Mouse (Mus musculus) spleen, postnatal 14 days (tissue): Measurements from ENCODE around the gene Pck1.

Source experiments
- DNase-seq, 2 experiments: peaks; one replicate each; pipeline ENCODE4 v3.0.0; 2021 to 2022; ENCODE audit warnings: low spot score in 2 of 2

Pck1 gene

DNA sequence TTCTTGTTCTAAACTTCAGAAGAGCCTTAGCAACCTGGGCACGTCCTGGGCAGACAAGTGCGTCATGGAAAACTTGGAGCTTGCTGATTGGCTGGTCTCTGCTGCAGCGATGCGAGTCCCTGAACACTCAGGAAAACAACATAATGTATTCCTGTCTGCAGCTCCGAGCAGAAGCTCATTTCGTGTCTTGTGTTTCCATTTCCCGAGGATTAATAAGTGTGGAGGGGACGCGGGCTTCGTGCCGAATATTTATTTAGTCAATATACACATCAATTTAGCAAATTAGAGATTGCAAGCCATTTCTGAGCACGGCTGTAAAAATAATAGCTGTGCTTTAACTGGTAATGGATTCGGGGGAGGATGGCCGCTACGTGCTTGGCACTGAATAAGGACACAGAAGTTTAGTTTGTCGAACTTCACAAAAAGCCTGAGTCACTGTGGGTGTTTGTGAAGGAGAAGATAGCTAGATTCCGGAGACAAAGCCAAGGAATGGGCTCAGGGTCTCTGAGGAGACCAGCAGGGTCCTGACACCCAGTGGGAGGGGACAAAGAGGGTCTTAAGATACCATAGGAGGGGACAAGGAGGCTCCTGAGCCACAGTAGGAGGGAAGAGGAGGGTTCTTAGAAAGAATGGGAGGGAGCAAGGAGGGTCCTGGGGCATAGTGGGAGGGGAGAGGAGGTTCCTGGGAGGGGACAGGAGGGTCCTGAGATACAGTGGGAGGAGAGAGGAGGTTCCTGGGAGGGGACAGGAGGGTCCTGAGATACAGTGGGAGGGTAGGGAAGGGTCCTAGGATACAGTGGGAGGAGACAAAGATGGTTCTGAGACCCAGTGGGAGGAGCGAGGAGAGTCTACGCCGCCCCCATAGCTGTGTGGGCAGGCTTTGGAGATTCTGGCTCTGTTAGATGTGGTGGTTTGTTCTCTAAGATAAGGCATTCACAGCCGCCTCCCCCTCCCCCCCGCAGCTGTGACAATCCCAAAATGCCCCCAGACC, 21.0 kb downstream of the Pck1 start:
- DNase-seq: peak in 1 of 2 experiments; percentile 5

DNA sequence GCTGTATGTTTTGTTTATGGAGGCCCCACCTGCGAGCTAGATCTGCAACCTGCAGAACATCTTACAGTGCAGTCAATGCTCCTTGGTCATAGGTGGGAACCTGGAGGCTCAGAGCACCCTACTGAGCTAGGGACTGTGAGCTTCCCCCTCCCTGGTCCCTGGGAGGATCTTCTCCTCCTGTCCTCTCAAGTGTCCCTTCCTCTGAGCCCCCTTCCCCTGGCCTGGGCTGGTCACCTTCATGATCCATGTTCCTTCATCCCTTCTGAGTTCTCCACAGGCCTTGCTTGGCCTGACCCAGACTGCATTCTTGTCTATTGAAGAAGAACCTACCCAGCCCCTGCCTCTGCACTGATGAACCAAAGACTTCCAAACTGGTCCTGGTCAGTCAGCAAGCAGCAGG, 21.7 kb downstream of the Pck1 start:
- no peak for DNase-seq

DNA sequence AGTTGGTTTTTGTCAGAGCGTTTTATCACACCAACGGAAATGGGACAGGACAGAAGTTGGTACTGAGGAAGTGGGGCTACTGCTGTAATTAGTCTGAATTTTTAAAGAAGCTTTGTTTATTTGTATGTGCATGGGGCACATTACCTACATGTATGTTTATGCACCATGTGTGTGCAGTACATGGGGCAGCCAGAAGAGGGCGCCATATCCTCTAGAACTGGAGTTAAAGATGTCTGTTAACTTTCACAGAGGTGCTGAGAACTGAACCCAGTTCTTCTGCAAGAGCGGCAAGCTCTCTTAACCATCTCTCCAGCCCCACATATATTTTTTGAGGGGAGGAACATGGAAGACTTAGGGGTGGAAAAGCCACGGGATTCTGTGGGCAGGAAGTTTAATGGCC, 22.9 kb downstream of the Pck1 start:
- DNase-seq: no peak

DNA sequence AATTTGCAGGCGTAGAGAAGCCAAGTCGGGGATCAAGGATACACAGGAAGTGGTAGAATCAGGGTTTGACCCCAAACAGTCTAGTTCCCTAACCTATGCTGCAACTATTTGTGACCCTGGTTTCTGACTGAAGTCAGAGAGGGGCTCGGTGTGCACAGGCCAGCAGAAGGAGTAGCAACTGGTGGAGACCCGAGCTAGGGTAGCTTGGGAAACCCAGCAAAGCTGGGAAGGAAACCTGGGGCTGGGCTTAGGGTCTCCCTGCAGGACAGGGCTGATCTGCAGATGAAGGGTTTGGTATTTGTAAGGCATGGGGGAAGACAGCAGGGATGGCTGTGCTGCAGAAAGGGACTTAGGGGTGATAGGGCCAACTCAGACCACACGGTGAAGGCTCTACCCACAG, 24.6 kb downstream of the Pck1 start:
- no peak for DNase-seq

DNA sequence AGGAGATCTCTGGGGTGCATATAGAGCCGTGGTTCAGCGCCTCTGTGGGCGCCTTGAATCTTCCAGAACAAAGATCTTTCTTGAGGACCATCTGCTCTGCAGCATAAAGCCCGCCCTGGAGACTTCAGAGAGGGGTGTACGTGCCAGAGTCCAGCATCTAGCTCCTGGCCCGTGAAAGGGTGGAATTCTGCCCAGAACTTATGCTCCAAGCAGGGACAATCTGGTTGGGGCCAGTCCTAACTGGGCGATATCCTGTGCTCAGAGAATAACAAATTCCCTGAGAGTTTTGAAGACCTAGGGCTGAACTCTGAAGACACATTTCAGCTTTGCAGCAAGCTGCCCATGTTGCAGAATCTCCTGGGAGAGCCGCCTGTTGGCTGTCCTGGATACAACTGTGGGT, 25.1 kb downstream of the Pck1 start:
- DNase-seq: no peak

DNA sequence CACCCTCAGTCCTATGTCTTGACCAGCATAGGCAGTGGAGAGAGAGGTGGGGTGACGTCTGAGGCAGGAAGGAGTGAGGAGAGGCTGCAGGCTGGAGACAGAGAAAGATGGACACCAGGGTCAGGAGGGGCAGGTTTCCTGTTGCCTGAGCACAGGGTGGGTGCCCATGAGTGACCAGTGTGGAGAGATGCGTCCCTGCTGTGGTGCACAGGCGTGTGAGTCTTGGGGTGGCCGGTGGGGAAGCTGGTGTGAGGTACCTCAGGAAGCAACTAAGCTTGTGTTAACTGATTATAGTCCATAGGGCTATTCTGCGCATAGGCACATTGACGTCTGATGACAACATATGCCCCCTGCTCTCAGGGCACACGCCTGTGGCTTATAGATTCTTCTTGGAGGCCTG, 26.2 kb downstream of the Pck1 start:
- DNase-seq: no peak

DNA sequence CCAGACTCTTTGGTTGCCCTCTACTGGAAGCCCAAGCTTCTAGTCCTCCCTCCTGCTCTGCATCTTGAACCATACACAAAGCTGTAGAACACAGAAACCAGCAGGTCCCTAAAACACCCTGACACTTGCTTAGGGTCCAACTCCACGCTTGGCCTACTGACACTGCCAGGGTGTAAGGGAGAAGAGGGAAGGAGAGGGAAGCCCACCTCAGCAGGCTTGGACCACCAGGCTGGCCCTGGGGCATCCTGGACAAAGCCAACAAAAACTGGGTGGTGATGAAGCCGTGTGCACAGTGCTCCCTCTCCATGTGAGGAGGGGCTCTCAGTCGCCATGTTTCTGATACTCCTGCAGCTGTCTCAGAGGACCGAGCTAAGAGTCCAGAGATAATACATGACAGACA, 27.2 kb downstream of the Pck1 start:
- DNase-seq: no peak

DNA sequence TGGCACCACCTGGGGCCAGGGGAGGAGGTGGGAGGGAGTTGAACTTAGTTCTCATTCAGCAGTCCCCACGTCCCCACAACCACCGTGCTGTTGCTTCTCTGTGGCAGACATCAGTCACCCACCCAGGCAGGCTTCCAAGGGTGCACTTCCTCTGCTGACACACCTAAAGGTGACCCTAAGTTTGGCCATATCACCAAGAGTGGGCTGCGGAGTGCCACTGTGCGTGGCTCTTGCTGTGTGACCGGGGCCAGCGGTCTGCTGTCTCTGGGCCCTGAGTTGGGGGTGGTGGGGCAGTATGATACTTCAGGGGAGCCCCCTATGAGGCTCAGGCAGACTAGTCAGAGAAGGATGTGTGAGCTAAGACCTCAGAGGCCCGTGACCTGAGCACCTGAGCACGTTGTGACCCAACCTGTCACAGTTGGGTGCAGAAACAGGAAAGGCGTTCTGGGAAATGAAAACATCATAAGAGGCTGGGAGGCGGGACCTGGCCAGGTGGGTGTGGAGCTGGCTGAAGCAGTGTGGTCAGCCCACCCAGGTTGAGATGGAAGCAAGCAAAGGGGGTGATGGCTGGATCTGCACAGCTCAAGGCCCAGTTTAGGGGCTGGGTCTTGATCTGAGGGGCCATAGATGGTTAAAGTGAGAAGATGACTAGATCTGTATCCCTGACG, 28.0 kb downstream of the Pck1 start:
- DNase-seq: no peak

DNA sequence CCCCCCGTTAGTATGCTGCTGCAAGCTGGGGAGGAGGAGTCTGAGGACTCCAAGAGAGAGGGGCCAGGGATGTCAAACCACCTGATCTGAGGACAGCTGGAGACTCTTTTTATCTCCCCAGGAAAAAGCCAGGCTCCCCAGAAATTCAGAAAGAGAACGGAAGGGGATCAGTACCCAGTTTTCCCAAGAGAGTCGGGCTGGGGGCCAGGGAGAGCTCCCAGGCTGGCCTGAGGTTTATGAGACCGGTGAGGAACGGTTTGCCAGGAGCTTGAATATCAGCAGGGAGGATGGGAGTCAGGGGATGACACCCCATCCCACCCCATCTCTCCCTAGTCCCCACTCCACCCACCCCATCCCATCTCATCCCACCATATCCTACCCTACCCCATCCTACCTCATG, 28.6 kb downstream of the Pck1 start:
- no peak for DNase-seq

DNA sequence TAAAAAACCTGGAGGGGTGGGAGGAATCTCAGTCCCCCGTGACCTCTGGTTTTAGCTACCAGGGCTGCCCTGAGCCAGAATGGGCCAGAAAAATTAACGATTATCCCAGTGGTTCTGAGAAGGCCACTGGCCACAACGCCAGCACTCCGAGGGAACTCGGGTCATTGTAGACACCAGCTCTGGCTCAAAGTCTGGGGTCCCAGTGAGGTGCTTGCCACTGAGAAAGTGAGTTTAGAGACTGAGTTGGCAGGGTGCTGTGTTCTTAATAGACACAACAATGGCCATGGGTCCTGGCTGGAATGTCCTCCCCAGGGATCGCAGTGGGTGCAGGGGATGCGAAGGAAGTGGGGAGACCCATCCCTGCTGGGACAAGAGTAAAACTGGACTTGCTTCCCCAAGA, 29.1 kb downstream of the Pck1 start:
- DNase-seq: no peak

DNA sequence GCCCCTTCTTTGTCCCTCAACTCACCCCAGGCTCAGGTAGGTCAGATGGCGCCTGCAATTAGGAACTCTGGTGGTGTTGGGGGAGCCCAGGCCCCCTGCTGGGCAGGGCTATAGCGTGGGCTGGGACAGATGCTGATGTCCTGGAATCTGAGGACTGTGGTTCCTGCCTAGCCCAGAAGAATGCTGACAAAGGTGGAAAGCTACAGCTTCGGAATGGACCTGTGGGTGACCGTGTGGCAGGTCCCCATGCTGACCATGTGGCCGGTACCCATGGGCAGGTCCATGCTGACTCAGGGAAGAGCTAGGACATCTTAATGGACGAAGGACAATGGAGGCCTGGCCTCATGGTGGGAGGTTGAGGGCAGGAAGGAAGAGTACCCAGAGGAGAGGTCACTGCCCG, 29.9 kb downstream of the Pck1 start:
- no peak for DNase-seq

DNA sequence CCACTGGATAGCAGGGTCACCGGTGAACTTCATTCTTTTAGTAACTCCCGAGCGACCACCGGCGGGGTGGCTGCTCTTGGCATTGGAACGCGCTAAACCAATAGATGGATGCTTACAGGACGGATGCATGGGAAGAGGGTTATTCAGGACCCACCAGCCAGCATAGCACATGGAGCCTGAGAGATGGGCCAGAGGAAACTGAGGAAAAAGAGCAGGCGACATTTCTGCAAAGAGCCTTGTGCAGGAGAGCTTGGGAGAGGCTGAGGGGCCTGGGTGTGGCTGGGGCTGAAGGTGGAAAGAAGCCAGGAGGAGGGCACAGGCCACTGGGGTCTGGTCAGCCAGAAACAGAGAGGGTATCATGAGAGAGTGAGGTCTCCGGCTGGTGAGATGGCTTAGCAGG, 30.5 kb downstream of the Pck1 start:
- DNase-seq: no peak

DNA sequence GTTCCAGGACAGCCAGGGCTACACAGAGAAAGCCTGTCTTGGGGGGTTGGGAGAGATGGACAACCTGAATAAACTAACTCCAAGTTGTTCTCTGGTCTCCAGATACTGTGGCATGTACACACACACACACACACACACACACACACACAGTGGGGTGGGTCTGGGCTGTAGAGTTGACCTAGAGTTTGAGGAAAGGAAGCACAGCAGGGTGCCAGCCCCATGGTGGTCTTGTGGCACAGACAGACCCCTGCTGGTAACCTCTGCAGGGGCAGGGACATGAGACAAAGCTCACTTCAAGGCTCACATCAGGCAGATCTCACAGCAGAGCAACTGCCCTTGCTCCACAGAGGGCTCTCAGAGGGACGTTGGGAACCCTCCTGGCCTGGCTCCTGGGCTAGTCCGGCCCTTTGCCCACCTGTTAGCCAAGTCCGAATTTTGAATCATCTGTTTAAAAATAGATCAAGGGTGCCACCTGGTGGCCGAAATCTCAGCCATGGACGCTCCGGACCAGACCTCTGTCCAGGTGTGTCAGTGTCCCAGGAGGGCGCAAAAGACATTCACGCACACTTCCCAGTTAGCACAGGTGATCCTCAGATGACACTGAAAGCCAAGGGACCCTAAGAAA, 31.1 kb downstream of the Pck1 start:
- peak in 1 of 2 experiments; percentile 45 for DNase-seq

DNA sequence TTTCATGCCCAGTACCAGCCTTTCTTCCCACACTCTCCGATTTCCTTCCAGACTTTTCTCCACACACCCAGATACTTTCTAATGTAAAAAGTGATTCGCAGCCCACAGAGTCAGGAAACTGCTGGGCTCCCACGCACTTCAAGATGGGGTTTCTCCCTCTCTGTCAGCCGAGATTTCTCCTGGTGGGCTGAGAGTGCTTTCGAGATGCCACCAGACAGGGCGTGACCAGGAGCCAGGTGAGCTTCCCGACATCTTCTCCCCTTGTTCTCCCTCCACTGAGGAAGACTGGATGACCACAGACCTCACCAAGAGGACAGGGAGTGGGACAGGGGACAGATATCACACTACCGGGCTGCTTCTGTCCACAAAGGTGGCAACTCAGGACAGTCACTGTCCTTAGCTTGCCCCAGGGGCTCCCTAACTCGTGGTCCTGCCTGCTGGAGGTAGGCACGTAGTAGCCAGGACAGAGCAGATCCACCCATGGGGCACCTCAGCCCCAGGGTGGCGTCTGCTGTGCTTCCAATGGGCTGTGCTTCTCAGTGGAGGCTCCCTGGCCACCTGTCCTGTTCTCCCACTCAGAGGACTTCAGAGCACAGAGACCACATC, 31.7 kb downstream of the Pck1 start:
- DNase-seq: no peak

DNA sequence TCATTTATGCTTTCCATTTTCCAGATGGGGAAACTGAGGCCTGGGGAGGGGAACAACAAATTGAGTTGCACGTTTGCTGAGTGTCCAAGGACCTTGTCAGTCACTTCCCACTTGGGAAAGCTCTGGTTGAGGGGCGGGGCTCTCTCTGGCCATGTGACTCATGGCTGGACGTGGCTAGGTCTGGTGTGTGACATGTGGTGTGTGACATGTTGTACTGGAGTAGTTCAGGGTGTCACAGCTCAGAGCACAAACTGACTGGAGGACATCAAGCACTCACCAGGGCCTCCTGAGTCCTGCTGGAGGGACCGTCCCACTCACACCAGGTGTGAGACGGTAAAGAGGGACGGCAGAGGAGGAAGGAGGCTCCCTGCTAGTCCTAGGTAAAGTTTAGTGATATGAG, 32.4 kb downstream of the Pck1 start:
- no peak for DNase-seq

DNA sequence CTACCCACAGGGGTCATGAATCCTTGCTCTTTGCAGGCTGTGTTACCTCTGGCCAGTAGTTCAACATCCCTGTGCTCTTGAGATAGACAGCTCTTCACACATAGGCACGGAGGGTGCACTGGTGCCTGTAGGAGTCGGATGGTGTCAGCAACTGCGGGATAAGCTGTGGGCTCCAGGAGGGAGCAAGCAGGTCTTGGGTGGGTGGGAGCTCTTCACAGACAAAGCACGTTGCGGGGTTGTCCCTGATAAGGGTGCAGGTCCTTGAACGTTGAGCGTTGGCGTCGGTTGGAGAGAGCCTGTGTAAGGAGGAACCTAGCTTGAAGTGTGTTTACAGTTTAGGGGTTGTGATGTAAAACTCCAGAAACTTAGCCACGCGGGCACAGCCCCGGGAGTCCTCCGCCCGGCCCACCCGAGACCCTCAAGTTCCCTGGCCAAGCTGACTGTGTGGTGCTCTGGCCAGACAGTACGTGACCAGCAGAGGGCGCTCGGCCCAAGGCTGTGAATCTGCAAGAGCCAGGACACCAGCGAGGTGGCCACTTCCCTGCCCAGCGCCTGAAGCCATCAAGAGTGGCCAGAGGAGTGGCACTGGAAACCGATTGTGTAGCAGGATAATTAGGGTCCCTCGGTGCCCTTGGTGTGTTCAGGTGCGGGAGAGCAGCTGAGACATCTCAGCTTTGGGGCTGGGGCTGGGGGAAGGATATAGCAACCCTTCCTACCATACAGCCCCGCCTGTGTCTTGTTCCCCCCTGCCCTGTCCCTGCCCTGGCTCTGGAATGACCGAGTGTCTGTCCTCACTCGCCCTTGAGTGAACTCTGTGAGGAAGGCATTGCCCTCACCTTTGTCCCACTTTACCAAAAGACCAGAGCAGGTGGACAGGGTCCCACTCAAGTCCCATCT, 33.4 kb downstream of the Pck1 start:
- peak; percentile 47 to 70 for DNase-seq

DNA sequence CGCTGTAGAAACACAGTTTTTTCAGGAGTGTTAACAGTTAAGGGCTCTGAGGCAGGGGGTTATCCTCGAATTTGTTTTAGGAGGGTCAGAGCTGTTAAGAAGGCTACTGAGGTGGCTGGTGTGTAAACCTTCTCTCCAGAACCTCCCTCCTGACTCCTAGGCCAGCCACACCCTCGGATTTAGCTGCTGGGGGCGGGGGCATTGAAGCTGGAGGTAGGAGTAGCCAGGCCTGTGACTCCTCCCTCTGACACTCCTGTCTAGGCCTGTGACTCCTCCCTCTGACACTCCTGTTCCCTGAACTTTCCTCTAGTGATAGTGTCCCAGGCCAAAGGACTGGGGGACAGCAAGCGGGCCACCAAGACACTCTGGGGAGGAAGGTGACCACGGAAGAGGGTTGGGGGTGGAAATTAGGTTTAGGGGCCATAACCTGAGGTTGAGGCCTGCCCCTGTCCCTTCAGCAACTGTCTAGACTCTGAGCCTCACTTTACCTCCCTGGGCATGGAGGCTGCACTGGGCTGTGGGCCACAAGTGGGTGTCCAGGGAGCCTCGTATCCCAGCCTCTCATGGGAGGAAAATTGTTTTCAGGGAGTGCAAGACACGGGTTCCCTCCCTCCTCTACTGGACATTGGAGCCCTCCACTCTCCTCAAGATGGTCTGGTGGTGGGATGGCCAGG, 34.5 kb downstream of the Pck1 start:
- no peak for DNase-seq

DNA sequence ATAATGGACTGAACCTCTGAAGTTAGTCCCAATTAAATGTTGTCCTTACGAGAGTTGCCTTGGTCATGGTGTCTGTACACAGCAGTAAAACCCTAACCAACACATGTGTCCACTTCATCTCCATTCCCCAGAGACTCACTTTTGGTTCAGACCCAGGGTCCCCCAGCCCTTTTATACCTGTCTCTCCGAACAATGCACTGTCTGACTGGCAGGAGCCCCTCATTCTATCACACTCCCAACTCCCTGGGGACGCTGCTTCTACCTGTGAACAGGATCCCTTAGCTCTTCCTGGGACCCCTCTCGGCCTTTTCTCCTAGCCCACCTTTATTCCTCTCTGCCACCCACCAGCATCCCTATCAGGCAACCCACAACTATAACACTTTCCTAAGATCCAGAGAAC, 41.9 kb downstream of the Pck1 start:
- no peak for DNase-seq

DNA sequence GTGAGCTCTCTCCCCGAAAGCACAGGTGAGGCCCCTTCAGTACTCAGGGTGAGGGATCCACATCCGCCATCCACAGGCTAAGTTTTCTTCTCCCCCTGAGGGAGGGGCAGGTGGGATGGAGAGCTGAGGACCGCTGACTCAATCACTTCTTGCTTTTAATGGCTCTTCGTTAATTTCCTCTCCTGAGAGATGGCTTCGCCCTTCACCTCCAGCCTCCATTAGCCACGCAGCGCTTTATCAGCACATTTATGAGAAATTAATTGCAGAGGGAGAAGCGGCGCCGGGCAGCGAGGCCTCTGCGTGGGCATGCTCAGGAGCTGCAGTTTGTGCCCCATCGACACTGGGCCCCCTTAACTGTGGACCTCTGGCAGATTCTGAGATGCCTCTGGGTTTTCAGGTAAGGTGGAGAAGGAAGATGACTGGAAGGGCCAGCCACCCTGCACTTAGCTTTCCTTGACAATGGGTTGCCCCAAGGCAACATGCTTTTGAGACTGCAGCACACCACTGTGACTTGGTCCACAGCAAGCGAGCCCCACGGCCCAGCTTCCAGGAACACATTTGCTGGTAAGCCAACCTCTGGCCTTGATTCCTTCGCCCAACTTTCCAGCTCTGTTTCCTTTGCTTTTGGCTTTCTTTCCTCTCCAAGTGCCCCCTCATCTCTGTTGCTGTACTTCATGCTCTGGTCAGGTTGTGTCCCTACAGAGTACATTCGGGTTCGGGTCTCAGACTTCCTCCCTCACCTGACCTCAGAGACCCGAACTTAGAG, 50.3 kb downstream of the Pck1 start:
- peak in 1 of 2 experiments; percentile 5 for DNase-seq

DNA sequence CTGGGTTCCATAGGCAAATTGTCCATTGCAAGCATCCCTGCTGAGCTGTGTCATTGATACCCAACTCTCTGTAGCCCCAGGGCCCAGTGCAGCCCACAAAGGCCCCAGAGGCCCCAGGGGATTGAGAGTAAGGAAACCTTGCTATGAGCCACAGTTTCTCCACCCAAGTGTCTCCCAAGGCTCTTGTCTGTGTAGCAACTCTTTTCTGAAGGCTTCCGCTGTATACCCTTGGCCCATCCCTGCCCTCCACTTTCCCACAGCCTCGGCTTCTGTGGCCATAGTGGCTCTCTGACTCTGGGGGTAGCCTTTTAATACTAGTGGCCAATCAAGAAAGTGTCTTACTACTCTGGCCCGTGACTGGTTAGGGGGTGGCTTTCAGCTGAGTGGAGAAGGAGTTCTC, 50.9 kb downstream of the Pck1 start:
- DNase-seq: peak in 1 of 2 experiments; percentile 3
